Mouse (Mus musculus) MEL (cell line): ENCODE data around the gene Zfp740.

ENCODE experiments used
- CHD1 ChIP-seq: IDR thresholded peaks from 2 replicates; pipeline ENCODE4 v1.6.1; 2012; ENCODE audit warnings: low read depth, mild to moderate bottlenecking, inconsistent platforms, low read length, improper control_type of control experiment
- EP300 ChIP-seq, 2 experiments: IDR thresholded peaks; 2 replicates each; pipeline ENCODE4 v1.6.1; 2011; ENCODE audit warnings: improper control_type of control experiment in 2 of 2, low read length in 2 of 2, low read depth in 1 of 2, mild to moderate bottlenecking in 1 of 2
- MAX ChIP-seq: IDR thresholded peaks from 2 replicates; pipeline ENCODE4 v1.6.1; 2011; ENCODE audit warnings: low read length, improper control_type of control experiment
- POLR2A ChIP-seq, 2 experiments: IDR thresholded peaks; 2 replicates each; pipeline ENCODE4 v1.6.1; 2011 to 2012; ENCODE audit warnings: low read length in 2 of 2, mild to moderate bottlenecking in 2 of 2, control low read depth in 1 of 2, improper control_type of control experiment in 1 of 2, low read depth in 1 of 2, moderate library complexity in 1 of 2; ENCODE audit not compliant: control insufficient read depth in 1 of 2, insufficient read depth in 1 of 2, poor library complexity in 1 of 2
- SMC3 ChIP-seq: IDR thresholded peaks from 2 replicates; pipeline ENCODE4 v1.6.1; 2011; ENCODE audit warnings: low read depth, low read length, improper control_type of control experiment

DNA sequence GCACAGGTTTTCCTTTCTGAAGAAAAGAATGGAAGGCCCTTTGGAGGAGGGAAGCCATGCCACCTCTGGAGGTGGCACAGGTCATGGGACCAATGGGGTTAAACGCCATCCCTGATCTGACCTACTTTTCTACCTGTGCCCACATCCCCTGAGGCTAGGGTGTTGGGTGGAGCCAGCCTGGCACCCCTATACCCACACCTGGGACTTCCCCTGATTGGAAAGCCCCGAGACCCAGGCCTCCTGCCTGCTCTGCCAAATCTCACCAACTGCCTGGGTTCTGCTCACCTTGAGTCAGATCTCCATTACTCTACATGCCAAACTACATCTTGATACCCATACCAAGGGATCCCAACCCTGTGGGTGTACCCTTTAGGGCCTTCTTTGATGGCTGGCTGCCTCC lies 60.0 kb downstream of the Zfp740 start:
- no peak for TF ChIP-seq EP300 (IDR thresholded peaks at IDR 0.05; ENCODE audit: low read depth in 1 of 2, low read length in 2 of 2)
- TF ChIP-seq POLR2A (IDR thresholded peaks at IDR 0.05; ENCODE audit: control insufficient read depth in 1 of 2, insufficient read depth in 1 of 2, low read depth in 1 of 2, low read length in 2 of 2, poor library complexity in 1 of 2): no peak
- TF ChIP-seq SMC3: no peak
- TF ChIP-seq MAX: no peak
- TF ChIP-seq CHD1: no peak
